Mouse (Mus musculus) granulocyte monocyte progenitor cell, adult 5-6 weeks (primary cell): ENCODE measurements around the gene Tnpo1. TPM values are rescaled to one million over a fixed set of nuclear protein-coding genes. Genes with fewer than 3 reads are reported as not detected.

Experiments
- ATAC-seq: replicated peaks from 2 replicates; pipeline ENCODE4 v1.8.0; 2016; ENCODE audit warnings: mild to moderate bottlenecking, moderate TSS enrichment, inconsistent platforms; ENCODE audit not compliant: poor library complexity, severe bottlenecking
- total RNA-seq, 2 experiments: library from RNA; stranded (forward) in 1 of 2; stranded (reverse) in 1 of 2; fragments of 200-712, 200-1000 nt in 1 of 2; fragments of >200 nt in 1 of 2; fragmentation: Nextera tagmentation in 1 of 2; gene quantifications; 2 replicates each; pipeline ENCODE4 v1.2.3; 2014 to 2017

Gene Tnpo1
- total RNA-seq, 2 experiments from 2014 or later: 119 to 142 TPM

GRCm38 (mm10) chr13:98894900-98895299 lies 31.3 kb downstream of the Tnpo1 start:
- ATAC-seq: no peak

- ATAC-seq: no peak
These were observed 34.7 kb downstream of the Tnpo1 start for GRCm38 (mm10) chr13:98891443-98891842.

- ATAC-seq: peak; percentile 92
These were observed 35.3 kb downstream of the Tnpo1 start for GRCm38 (mm10) chr13:98890871-98891219.

- peak; percentile 60 for ATAC-seq
These were observed 35.9 kb downstream of the Tnpo1 start for GRCm38 (mm10) chr13:98890137-98890870.

GRCm38 (mm10) chr13:98889211-98889610 lies 37.0 kb downstream of the Tnpo1 start:
- no peak for ATAC-seq

- ATAC-seq: no peak
These were observed 42.4 kb downstream of the Tnpo1 start for GRCm38 (mm10) chr13:98883774-98884173.

- no peak for ATAC-seq
These were observed 44.2 kb downstream of the Tnpo1 start for GRCm38 (mm10) chr13:98881991-98882390.

GRCm38 (mm10) chr13:98880336-98880735 lies 45.8 kb downstream of the Tnpo1 start:
- no peak for ATAC-seq

GRCm38 (mm10) chr13:98879422-98879821 lies 46.8 kb downstream of the Tnpo1 start:
- no peak for ATAC-seq

GRCm38 (mm10) chr13:98877165-98877564 lies 49.0 kb downstream of the Tnpo1 start:
- no peak for ATAC-seq

- ATAC-seq: no peak
These were observed 51.5 kb downstream of the Tnpo1 start for GRCm38 (mm10) chr13:98874727-98875126.

GRCm38 (mm10) chr13:98872273-98872847 lies 53.8 kb downstream of the Tnpo1 start:
- peak; percentile 68 for ATAC-seq

GRCm38 (mm10) chr13:98871263-98871662 lies 54.9 kb downstream of the Tnpo1 start:
- peak; percentile 73 for ATAC-seq

- ATAC-seq: no peak
These were observed 57.8 kb downstream of the Tnpo1 start for GRCm38 (mm10) chr13:98868236-98868923.

GRCm38 (mm10) chr13:98867810-98868209 lies 58.4 kb downstream of the Tnpo1 start:
- ATAC-seq: peak; percentile 80

- ATAC-seq: no peak
These were observed 70.9 kb downstream of the Tnpo1 start for GRCm38 (mm10) chr13:98855291-98855690.

GRCm38 (mm10) chr13:98845794-98846193 lies 80.4 kb downstream of the Tnpo1 start:
- ATAC-seq: no peak

- 0 out of 2 replicates have a peak, but pooled peaks have one; percentile 31 for ATAC-seq
These were observed 89.6 kb downstream of the Tnpo1 start for GRCm38 (mm10) chr13:98836423-98837088.

- ATAC-seq: no peak
These were observed 90.4 kb downstream of the Tnpo1 start for GRCm38 (mm10) chr13:98835740-98836139.

- no peak for ATAC-seq
These were observed 91.5 kb downstream of the Tnpo1 start for GRCm38 (mm10) chr13:98834723-98835122.

GRCm38 (mm10) chr13:98834199-98834598 lies 92.0 kb downstream of the Tnpo1 start:
- no peak for ATAC-seq
